Mouse (Mus musculus): ENCODE measurements around the gene Gzmb.
"Not testable (repeated sequence)": the region's sequence is repeated elsewhere in the genome, so short reads cannot be mapped to it uniquely, and the experiment has no call there.

The Gzmb gene

DNA sequence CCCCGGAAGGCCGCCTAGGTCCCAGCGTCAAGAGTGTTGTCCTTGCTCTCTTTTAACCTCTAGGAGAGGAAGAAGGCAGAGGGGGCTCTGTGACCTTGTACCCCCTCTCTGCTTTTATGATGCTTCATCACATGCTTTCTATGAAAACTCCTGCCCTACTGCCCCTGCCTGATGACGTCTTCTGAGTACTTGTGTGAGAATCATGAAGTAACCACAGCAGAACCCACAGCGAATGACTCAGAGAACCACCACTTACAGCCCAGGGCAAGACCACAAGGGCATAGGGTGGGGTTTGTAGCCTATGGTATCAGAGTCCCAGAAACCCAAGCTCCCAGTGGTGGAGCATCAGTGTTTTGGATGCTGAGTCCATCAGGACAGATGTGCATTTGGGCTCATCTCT lies at the start of gene Gzmb:
Gzmb (minus strand) TSS at position 108 of the 400 bp plus-strand sequence.
- no peak for DNase-seq

DNA sequence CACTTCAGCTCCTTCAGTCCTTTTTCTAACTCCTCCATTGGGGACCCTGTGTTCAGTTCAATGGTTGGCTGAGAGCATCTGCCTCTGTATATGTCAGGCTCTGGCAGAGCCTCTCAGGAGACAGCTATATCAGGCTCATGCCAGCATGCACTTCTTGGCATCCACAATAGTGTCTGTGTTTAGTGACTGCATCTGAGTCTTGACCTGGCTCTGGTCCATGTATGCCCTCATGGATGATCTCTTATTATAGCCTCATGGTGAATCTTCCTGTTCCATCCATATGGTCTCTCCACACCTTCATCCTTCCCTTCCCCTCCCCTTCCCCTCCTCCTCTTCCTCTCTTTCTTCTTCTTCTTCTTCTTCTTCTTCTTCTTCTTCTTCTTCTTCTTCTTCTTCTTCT lies 49.7 kb upstream of the Gzmb start:
- peak; percentile 53 for DNase-seq

DNA sequence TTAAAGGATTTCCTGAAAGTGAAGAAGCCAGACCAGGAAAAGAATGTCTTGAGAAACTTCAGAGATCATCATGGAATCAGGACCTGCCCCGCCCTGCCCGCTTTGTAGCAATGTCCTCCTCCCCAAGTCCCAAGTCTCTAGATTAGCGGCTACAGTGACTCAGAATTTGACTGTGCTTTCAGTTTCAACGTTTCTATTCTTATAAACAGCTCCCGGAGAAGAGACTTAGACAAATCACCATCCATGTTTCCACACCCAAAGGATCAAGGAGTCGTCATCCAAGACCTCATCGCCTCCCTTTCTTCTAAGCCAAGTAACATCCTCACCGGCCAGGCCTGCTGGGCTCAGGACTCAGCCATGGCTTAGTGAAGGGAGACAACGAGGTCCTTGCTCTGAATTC lies 48.2 kb upstream of the Gzmb start:
- no peak for DNase-seq

DNA sequence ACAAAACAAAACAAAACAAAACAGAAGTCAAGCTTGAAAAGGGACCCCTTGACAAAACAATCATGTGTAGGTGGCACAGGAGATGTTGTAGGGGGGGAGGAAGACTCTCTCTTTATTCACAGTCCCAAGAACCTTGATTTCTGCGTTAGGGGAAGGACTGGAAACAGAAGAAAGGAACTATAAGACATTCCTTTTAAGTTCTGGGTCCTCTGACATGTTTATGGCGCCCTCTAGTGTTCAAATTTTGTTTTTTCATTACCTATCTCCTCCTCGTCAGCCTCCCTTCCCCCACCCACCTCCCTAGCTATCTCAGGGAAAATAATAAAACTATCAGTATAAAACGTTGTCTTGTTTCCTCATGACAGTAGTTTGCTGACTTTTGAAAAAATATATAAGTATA lies 42.1 kb upstream of the Gzmb start:
- no peak for DNase-seq

DNA sequence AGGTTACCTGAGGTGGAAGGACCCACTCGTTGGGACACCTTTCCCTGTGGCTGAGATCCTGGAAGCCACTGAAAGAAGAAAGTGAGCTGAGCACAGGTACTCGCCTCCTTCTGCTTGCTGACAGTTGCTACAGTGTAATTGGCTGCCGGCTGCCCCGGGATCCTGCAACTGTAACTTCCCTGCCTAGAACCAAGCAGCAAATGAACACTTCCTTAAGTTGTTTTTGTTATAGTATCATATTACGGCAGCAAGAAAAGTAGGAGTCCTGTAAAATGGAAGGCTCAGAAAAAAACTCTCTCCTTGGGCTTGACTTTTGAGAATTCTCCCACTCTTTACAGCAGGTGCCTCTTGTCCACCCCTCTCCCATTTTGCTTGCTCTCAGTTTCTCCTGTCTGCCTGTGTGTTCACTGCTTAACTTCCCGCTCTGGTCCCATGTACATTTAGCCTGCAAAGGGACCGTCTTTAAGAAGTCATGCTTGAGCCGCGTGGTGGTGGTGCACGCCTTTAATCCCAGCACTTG lies 41.5 kb upstream of the Gzmb start:
- no peak for DNase-seq

DNA sequence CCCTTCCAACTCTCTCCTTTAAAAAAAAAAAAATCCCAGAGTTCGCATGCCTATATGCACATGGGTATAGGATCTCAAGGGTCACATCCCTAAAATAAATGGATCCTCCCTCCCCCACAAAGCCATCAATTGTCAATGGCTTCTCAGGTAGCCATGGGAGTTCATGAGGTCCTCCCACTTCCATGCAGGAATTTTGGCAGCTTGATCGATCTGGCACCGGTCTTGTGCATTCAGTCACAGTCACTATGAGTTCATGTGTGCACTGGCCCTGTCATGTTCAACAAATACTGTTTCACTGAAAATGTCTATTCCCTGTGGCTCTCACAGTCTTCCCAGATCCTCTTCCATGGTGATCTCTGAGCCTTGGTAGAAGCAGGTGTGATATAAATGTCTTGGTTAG lies 40.0 kb upstream of the Gzmb start:
- no peak for DNase-seq

DNA sequence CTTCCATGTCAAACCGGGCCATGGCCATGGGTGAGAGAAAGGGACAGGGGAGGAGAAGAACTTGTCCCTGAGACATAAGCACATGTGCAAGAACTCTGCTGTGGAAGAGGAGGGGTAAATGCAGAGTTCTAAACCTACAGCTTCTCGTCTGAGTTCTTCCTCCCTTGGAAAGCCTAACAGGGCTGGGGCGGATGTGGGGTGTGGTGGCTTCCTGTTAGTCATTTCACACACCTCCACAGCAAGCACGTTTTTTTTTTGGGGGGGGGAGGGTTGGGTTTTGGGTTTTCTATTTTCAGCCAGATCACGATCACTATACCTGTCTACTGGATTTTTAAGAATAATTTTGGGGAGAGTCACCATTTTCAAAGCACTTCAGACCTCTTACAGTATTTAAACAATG lies 34.7 kb upstream of the Gzmb start:
- DNase-seq, result no peak

DNA sequence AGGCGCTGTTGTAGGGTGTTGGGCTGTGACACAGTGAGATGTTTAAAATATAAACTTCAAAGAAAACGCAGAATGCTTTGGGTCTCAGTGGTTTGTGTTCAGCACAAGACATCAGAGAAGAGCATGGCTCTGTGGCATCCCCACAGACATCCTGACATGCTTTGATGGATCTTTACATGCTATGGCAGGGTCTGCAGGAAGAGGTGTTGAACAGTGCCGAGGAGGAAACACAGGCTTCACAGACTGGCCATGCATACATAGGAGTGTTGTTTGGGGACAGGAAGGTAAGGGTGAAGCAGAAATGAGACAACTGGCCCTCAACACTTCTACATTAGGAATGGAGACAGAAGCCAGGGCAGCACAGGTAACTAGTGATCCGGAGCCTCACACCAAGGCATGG lies 34.0 kb upstream of the Gzmb start:
- no peak for DNase-seq

DNA sequence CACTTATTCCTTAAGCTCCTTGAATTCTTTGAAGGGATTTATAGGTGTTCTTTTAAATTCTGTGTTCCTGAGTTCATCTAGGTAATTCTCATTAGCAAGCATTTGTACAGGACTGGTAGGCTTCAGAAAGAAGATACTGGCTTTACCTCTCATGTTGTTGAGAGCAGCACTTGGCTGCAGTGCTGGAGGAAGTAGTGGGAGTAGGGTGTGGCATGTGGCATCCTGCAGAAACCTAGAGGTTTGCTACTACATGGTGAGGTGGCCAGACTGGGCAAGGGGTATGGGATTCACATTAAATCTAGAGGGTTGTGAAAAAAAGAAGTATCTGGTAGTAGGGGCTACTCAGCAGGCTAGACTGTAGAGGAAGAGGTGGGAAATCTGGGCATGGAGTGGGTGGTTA lies 31.1 kb upstream of the Gzmb start:
- DNase-seq, result no peak

DNA sequence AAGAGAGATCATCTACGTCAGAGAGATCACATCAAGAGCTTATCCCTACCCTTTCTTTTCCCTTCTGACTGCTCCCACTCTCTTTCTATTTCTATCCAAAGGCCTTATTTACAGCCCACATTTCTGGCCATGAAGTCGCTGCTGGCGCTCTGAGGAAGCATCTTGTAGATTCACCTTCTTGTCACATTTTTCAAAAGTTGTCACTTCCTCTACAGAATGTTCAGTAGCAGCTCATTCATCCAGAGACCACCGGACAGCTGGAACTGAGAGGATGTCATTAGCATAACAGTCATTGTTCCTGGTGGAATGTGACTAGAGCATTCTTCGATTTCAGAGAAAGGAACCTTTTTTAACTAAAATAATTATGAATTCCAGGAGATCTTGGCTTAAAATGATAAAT lies 26.6 kb upstream of the Gzmb start:
- no peak for DNase-seq

DNA sequence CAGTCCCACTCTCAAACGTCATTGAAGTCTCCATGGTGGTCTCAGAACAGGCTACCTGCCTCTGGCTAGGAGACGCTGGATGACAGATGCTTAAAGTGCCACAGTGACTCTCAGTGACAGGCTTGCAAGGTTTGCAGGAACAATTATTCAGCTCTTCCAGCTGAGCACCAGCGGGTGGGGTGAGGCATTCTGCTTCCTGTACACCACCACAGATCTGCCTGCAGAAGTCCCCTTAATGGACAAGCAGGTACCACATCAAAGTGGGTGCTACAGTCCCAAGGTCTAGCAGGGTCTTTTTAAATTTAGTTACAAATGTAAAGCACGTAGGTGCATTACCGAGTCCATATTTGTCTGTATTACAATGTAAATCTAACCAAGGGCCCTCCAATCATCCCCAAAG lies 25.7 kb upstream of the Gzmb start:
- DNase-seq, result no peak

DNA sequence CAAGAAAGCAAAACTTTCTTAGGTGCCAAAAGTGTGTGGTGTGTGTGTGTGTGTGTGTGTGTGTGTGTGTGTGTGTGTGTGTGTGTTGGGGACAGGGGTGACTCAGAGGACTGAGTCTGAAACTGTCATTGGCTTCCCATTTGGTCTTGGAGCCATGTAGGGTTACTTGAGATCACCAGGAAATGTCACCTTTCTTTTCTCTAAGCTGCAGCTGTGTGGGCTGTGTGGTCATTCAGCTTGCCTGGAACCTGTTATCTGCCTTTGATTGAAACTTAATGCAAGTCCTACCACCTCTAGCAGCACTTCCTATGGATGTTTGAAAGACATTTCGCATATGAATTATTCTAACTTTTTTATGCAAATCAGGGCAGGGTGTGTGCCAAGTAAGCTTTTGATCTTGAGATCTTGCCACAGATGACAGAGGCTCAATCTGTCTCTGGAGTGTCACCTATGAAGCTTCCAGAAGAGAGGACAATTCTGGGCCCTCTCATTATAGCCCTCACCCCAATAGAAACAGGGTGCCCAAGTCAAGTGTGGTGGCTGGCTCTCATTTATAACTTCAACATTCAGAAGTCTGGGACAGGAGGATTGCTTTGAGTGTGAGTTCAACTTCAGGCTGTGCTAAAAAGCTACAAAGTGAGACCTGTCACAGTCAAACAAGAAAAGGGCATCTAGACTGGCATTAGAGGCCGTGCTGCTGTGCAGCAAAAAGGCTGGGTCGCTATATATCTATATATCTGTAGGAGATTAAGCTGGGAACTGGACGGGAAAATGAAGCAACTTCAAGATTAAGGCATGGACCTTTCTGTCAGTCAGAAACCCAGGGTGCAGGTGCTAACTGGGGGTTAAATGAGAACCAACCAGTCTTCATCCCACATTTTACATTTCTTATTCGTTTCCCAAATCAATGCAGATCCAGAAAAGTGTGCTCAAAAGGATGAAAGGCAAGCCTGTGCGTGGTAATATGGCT lies 22.6 kb upstream of the Gzmb start:
- DNase-seq, result no peak

DNA sequence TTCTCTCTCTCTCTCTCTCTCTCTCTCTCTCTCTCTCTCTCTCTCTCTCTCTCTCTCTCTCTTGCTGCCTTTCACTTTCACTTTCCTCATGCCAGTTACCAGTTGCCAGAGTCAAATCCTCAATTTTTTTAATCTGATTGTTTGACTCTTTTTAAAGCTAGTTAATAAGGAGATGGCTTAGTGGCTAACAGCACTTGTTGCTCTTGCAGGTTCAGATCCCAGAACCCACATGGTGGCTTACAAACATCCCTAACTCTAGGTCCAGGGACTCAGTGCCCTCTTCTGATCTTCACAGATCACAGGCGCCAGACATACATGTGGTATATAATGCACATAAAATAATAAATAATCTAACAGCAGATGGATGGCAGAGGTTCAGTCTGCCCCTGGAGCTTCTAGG lies 21.8 kb upstream of the Gzmb start:
- DNase-seq, result no peak

DNA sequence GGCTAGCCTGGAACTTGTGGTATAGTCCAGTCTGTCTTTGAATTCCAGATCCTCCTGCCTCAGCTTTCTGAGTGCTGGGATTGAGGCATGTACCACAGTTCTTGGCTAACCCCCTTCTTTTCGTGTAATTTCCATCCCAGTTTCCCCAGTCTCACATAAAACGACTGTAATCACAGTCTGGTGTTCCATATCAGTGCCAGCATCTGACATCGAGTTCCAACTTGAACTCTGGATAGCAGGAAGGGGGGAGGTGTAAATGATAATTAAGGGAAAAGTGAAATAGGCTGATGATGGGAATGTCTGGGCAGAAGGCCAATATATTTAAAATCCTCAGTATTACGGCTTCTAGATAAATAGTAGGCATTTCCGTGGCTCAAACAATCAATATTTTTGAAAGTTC lies 19.0 kb upstream of the Gzmb start:
- no peak for DNase-seq

DNA sequence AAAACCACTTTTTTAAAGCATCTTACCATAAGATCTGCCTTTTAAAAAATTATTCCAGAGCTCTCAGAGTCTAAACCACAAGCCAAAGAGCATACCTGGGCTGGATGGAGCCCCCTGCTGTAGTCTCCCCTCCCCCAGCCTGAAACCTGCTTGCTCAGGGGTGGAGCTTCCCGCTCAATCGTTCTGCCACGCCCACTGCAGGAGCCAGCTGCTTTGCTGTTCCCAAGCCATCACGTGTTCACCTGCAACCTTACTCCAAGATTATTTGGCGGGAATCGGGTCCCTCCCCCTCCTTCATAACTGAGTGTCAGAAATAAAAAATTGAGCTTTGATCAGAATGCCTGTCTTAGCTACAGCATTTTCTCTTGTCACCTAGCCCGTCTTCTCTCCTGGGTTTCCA lies 16.6 kb upstream of the Gzmb start:
- DNase-seq, result not testable (repeated sequence)

DNA sequence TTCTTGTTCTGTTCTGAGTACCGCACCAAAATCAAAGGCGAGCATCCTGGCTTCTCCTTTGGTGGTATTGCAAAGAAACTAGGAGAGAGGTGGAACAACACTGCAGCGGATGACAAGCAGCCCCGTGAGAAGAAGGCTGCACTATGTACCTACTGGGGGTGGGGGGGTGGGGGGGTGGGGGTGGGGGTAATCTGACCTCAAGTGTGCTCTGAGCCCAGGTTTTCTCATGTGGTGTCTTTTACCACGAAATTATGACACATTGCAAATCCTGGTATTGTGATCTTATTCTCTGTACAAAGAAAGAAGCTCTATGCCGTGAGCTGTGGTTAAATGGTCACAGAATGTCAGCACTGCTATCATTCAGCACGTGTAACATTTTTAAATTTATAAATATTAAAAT lies 14.0 kb upstream of the Gzmb start:
- not testable (repeated sequence) for DNase-seq

DNA sequence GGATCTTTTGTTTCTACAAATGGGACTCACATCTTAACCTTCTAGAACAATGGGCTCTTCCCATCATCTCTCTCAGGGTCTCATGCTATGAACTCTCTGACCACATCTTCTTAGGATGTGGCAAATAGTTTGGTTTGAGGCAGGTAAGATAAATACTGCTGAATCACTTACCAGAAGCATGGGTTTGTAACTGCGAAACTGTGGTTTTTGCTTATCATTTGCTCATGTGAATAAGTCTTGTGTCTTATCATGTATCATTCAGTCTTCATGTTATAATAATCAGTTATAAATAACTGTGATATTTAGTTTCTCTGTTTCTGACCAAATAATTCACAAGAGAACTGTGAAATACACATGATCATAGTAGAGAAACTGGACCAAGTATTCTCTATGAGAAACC lies 4.0 kb upstream of the Gzmb start:
- DNase-seq, result no peak

DNA sequence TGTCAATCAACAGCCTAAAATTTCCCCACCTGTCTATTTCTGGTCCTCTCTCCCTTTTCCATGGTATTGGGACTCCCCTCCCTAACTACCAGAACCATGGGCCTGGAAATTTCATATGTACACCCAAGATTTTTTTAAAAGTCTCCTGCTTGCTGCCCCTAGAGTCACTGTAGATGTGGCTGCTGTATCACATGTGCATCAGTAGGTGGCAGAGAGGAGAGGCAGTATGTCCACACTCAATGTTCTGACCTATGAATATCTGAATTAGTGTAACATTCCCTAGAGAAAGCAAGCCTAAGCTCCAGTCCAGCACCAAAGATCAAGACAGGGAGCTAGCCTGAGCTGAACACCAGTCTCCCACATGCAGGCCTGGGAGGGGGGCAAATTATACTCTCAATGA lies 21.7 kb downstream of the Gzmb start:
- no peak for DNase-seq

DNA sequence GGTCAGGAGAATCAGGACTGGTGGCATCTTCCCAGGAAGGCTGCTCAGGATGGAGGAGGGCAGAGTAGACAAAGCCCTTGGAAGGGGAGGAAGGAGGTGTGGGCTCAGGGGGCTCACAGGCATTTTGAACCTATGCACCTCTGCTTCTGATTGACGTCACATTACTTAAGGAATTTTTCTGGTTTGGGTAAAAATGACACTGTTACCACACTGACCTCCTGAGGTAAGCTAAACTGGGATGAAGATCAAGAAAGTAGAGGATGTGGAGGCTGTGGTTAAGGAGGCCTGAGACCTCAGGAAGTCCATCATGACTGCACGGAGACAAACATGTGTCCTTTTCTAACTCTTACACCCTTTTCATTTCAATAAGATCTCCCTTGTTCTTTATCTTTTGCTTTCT lies 27.5 kb downstream of the Gzmb start, which contains the start of gene Gzmc:
Gzmc (minus strand) TSS at position 101 of the 400 bp plus-strand sequence.
- DNase-seq, result no peak

DNA sequence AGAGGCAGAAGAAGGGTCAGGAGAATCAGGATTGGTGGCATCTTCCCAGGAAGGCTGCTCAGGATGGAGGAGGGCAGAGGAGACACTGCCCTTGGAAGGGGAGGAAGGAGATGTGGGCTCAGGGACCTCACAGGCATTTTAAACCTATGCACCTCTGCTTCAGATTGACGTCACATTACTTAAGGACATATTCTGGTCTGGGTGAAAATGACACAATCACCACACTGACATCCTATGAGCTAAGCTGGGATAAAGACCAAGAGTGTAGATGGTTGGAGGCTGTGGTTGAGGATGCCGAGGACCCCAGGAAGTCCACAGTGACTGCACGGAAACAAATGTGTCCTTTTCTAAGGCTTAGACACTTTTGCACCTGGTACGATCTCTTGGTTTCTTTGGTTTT lies 50.7 kb downstream of the Gzmb start, which contains the start of gene Gzmf:
Gzmf (minus strand) TSS at position 101 of the 400 bp plus-strand sequence.
- no peak for DNase-seq
